Mouse (Mus musculus): ENCODE results near the gene Bak1. TPM values are rescaled to one million over a fixed set of nuclear protein-coding genes. Genes with fewer than 3 reads are reported as not detected.

The Bak1 gene
- polyA plus RNA-seq, 1 experiment, result 50.3 TPM

GRCm38 (mm10) chr17:27056812-27057516 is 28.2 kb upstream of the Bak1 start, which contains the start of gene Itpr3:
TSS of gene Itpr3 (plus strand) at chr17:27057304.
- peak; percentile 85 for TF ChIP-seq POLR2A (IDR thresholded peaks at IDR 0.05; ENCODE audit: low read depth, low read length)
- no peak for TF ChIP-seq CTCF (IDR thresholded peaks at IDR 0.05; ENCODE audit: extremely low read depth, insufficient read depth, insufficient read length, insufficient replicate concordance)
- H3K4me3 ChIP-seq (ENCODE audit: extremely low read depth, insufficient read depth, insufficient read length), result peak within 1 kb of the TSS; percentile 66
- no peaks in the 10 kb centered on the region for H3K27me3 ChIP-seq (ENCODE audit: control insufficient read depth, insufficient read depth, low read length)
- H3K27ac ChIP-seq (ENCODE audit: insufficient read depth, low read length), result peak within 1 kb of the TSS; percentile 93
- H3K36me3 ChIP-seq (ENCODE audit: control insufficient read depth, insufficient read depth, low read length), result no peaks in the 10 kb centered on the region
- DNase-seq (ENCODE audit: low read depth in 1 of 2, low spot score in 2 of 2), result peak; percentile 52 to 89
- peaks cover 29% of the 10 kb centered on the region; the same call in 1 of the 2 replicates for H3K4me1 ChIP-seq (ENCODE audit: control insufficient read depth, insufficient read depth, insufficient read length)
- WGBS, result under 1% methylated on average over 58 of the region's 66 CpGs

- peaks cover 35% of the 10 kb centered on the region for H3K4me1 ChIP-seq (ENCODE audit: control insufficient read depth, insufficient read depth, insufficient read length)
- H3K36me3 ChIP-seq (ENCODE audit: control insufficient read depth, insufficient read depth, low read length), result no peaks in the 10 kb centered on the region
- H3K4me3 ChIP-seq (ENCODE audit: extremely low read depth, insufficient read depth, insufficient read length), result peak overlapping the region; percentile 66; the same call in 1 of the 2 replicates
- DNase-seq (ENCODE audit: low read depth in 1 of 2, low spot score in 2 of 2), result peak; percentile 73 to 77
- peak overlapping the region; percentile 82 for H3K27ac ChIP-seq (ENCODE audit: insufficient read depth, low read length)
- TF ChIP-seq POLR2A (IDR thresholded peaks at IDR 0.05; ENCODE audit: low read depth, low read length) (peak; percentile 46; the same call in 1 of the 2 replicates), CTCF (IDR thresholded peaks at IDR 0.05; ENCODE audit: extremely low read depth, insufficient read depth, insufficient read length, insufficient replicate concordance) (no peak)
- H3K27me3 ChIP-seq (ENCODE audit: control insufficient read depth, insufficient read depth, low read length), result no peaks in the 10 kb centered on the region
- WGBS, result under 1% methylated on average over 13 of the region's 13 CpGs
Observed at GRCm38 (mm10) chr17:27056170-27056569, 27.4 kb upstream of the Bak1 start.

GRCm38 (mm10) chr17:27051514-27051913 is 22.7 kb upstream of the Bak1 start:
- Histone ChIP-seq H3K27ac (ENCODE audit: insufficient read depth, low read length) (no peak overlapping the region), H3K4me1 (ENCODE audit: control insufficient read depth, insufficient read depth, insufficient read length) (peaks cover 8% of the 10 kb centered on the region), H3K36me3 (ENCODE audit: control insufficient read depth, insufficient read depth, low read length) (no peaks in the 10 kb centered on the region), H3K27me3 (ENCODE audit: control insufficient read depth, insufficient read depth, low read length) (no peaks in the 10 kb centered on the region), H3K4me3 (ENCODE audit: extremely low read depth, insufficient read depth, insufficient read length) (peak overlapping the region; percentile 10; the same call in 1 of the 2 replicates)
- DNase-seq (ENCODE audit: low read depth in 1 of 2, low spot score in 2 of 2), result peak in 1 of 2 experiments; percentile 51
- TF ChIP-seq POLR2A (IDR thresholded peaks at IDR 0.05; ENCODE audit: low read depth, low read length) (no peak), CTCF (IDR thresholded peaks at IDR 0.05; ENCODE audit: extremely low read depth, insufficient read depth, insufficient read length, insufficient replicate concordance) (no peak)
- 16% methylated on average over 10 of the region's 11 CpGs for WGBS

GRCm38 (mm10) chr17:27050853-27051252 is 22.0 kb upstream of the Bak1 start:
- TF ChIP-seq CTCF (IDR thresholded peaks at IDR 0.05; ENCODE audit: extremely low read depth, insufficient read depth, insufficient read length, insufficient replicate concordance) (no peak), POLR2A (IDR thresholded peaks at IDR 0.05; ENCODE audit: low read depth, low read length) (no peak)
- WGBS, result 84% methylated on average over 5 of the region's 5 CpGs
- Histone ChIP-seq H3K4me1 (ENCODE audit: control insufficient read depth, insufficient read depth, insufficient read length) (peaks cover 8% of the 10 kb centered on the region), H3K4me3 (ENCODE audit: extremely low read depth, insufficient read depth, insufficient read length) (no peak overlapping the region), H3K27me3 (ENCODE audit: control insufficient read depth, insufficient read depth, low read length) (no peaks in the 10 kb centered on the region), H3K36me3 (ENCODE audit: control insufficient read depth, insufficient read depth, low read length) (no peaks in the 10 kb centered on the region), H3K27ac (ENCODE audit: insufficient read depth, low read length) (no peak overlapping the region)
- DNase-seq (ENCODE audit: low read depth in 1 of 2, low spot score in 2 of 2), result no peak

GRCm38 (mm10) chr17:27048445-27049239 is 19.8 kb upstream of the Bak1 start:
- Histone ChIP-seq H3K4me1 (ENCODE audit: control insufficient read depth, insufficient read depth, insufficient read length) (peaks cover 14% of the 10 kb centered on the region), H3K36me3 (ENCODE audit: control insufficient read depth, insufficient read depth, low read length) (no peaks in the 10 kb centered on the region), H3K4me3 (ENCODE audit: extremely low read depth, insufficient read depth, insufficient read length) (no peak overlapping the region), H3K27me3 (ENCODE audit: control insufficient read depth, insufficient read depth, low read length) (no peaks in the 10 kb centered on the region), H3K27ac (ENCODE audit: insufficient read depth, low read length) (no peak overlapping the region)
- 72% methylated on average over 14 of the region's 14 CpGs for WGBS
- TF ChIP-seq CTCF (IDR thresholded peaks at IDR 0.05; ENCODE audit: extremely low read depth, insufficient read depth, insufficient read length, insufficient replicate concordance), result no peak
- DNase-seq (ENCODE audit: low read depth in 1 of 2, low spot score in 2 of 2), result no peak

- Histone ChIP-seq H3K4me1 (ENCODE audit: control insufficient read depth, insufficient read depth, insufficient read length) (peaks cover 19% of the 10 kb centered on the region), H3K27ac (ENCODE audit: insufficient read depth, low read length) (no peak overlapping the region), H3K27me3 (ENCODE audit: control insufficient read depth, insufficient read depth, low read length) (no peaks in the 10 kb centered on the region), H3K36me3 (ENCODE audit: control insufficient read depth, insufficient read depth, low read length) (no peaks in the 10 kb centered on the region), H3K4me3 (ENCODE audit: extremely low read depth, insufficient read depth, insufficient read length) (no peak overlapping the region)
- WGBS, result 90% methylated on average over 14 of the region's 14 CpGs
- TF ChIP-seq CTCF (IDR thresholded peaks at IDR 0.05; ENCODE audit: extremely low read depth, insufficient read depth, insufficient read length, insufficient replicate concordance), result no peak
- no peak for TF ChIP-seq POLR2A (IDR thresholded peaks at IDR 0.05; ENCODE audit: low read depth, low read length)
- DNase-seq (ENCODE audit: low read depth in 1 of 2, low spot score in 2 of 2), result no peak
Observed at GRCm38 (mm10) chr17:27047762-27048444, 19.1 kb upstream of the Bak1 start.
